Mouse (Mus musculus) heart, embryonic 14.5 days (tissue): ENCODE data around the gene Filip1. TPM values are rescaled to one million over a fixed set of nuclear protein-coding genes. Genes with fewer than 3 reads are reported as not detected.

Experiments
- ATAC-seq: fragments of 200-750 bp; cut with Nextera tagmentation; 2 replicates; pipeline ENCODE4 v1.8.0; 2017; ENCODE audit warnings: low read depth, moderate TSS enrichment; ENCODE audit not compliant: insufficient number of reproducible peaks, insufficient read depth, low FRiP score
- H3K27ac ChIP-seq, 2 experiments: fragments of 200-500 bp in 1 of 2; fragments of 300-500 bp in 1 of 2; sonication (generic) in 1 of 2; replicated peaks in 1 of 2; 2 replicates each; pipeline ENCODE4 v1.5.1; 2012 to 2014; ENCODE audit warnings: low read depth in 2 of 2, low read length in 2 of 2, control low read depth in 1 of 2, mild to moderate bottlenecking in 1 of 2, mixed read lengths in 1 of 2; ENCODE audit not compliant: control insufficient read depth in 1 of 2, insufficient read depth in 1 of 2
- H3K27me3 ChIP-seq: fragments of 300-500 bp; sonication (generic); 2 replicates; pipeline ENCODE4 v1.6.1; 2014; ENCODE audit warnings: mild to moderate bottlenecking, low read length, control low read depth; ENCODE audit not compliant: control insufficient read depth, insufficient read depth
- H3K36me3 ChIP-seq: fragments of 300-500 bp; sonication (generic); 2 replicates; pipeline ENCODE4 v1.6.1; 2014; ENCODE audit warnings: mild to moderate bottlenecking, control low read depth, low read length, mixed read lengths; ENCODE audit not compliant: control insufficient read depth, insufficient read depth
- H3K4me1 ChIP-seq, 2 experiments: fragments of 200-500 bp in 1 of 2; fragments of 300-500 bp in 1 of 2; sonication (generic) in 1 of 2; 2 replicates each; pipeline ENCODE4 v1.6.1; 2012 to 2014; ENCODE audit warnings: low read length in 2 of 2, control low read depth in 1 of 2, mixed read lengths in 1 of 2; ENCODE audit not compliant: control insufficient read depth in 2 of 2, insufficient read depth in 2 of 2
- H3K4me2 ChIP-seq: fragments of 300-500 bp; sonication (generic); 2 replicates; pipeline ENCODE4 v1.6.1; 2014; ENCODE audit warnings: mild to moderate bottlenecking, low read length
- H3K4me3 ChIP-seq, 2 experiments: fragments of 200-500 bp in 1 of 2; fragments of 300-500 bp in 1 of 2; sonication (generic) in 1 of 2; 2 replicates each; pipeline ENCODE4 v1.5.1; 2012 to 2014; ENCODE audit warnings: low read length in 2 of 2, mild to moderate bottlenecking in 2 of 2, control low read depth in 1 of 2, low read depth in 1 of 2, moderate library complexity in 1 of 2; ENCODE audit not compliant: control insufficient read depth in 1 of 2, insufficient read depth in 1 of 2
- H3K9ac ChIP-seq: fragments of 300-500 bp; sonication (generic); 2 replicates; pipeline ENCODE4 v1.6.1; 2014; ENCODE audit warnings: mild to moderate bottlenecking, low read length
- H3K9me3 ChIP-seq: fragments of 300-500 bp; sonication (generic); 2 replicates; pipeline ENCODE4 v1.6.1; 2016; ENCODE audit warnings: low read length, control low read depth; ENCODE audit not compliant: control insufficient read depth
- WGBS: fragments of 180-500 bp; shearing (Covaris S2); extraction: QIAGEN DNeasy Blood & Tissue Kit; methylation state at CpG from one replicate; pipeline ENCODE4 v1.1.7; 2014; 5-methylcytosine and 5-hydroxymethylcytosine counted together
- polyA plus RNA-seq: library from polyadenylated mRNA; unstranded; fragments of >200 nt; fragmentation: Nextera tagmentation; extraction: Ambion mirVana; gene quantifications from 2 replicates; pipeline ENCODE4 v1.2.1, GENCODE M21; 2014

Gene Filip1
- polyA plus RNA-seq, 1 experiment from 2014 or later: 33.9 TPM

- Histone ChIP-seq H3K36me3 (peaks cover 11% of the 10 kb centered on the region), H3K9me3 (peaks cover 3% of the 10 kb centered on the region; the same call in 1 of the 2 replicates), H3K27ac (no peak overlapping the region), H3K4me3 (no peak overlapping the region), H3K4me2 (no peak overlapping the region), H3K9ac (no peak overlapping the region), H3K4me1 (peaks cover 10 to 35% of the 10 kb centered on the region in 2 experiments), H3K27me3 (no peaks in the 10 kb centered on the region)
- no peak for ATAC-seq
- WGBS: 36% methylated on average over 4 of the region's 4 CpGs
Observed at GRCm38 (mm10) chr9:79914276-79914675, 98.4 kb downstream of the Filip1 start.

GRCm38 (mm10) chr9:79912971-79913370, 99.7 kb downstream of the Filip1 start:
- H3K4me2 ChIP-seq: no peak overlapping the region
- 74% methylated on average over 5 of the region's 5 CpGs for WGBS
- ATAC-seq: no peak
- peaks cover 4 to 24% of the 10 kb centered on the region in 2 experiments; a peak in 3 of 4 replicates for H3K4me1 ChIP-seq
- no peak overlapping the region for H3K27ac ChIP-seq
- H3K9ac ChIP-seq: no peak overlapping the region
- H3K9me3 ChIP-seq: peaks cover 3% of the 10 kb centered on the region; the same call in 1 of the 2 replicates
- no peak overlapping the region for H3K4me3 ChIP-seq
- no peaks in the 10 kb centered on the region for H3K27me3 ChIP-seq
- peaks cover 11% of the 10 kb centered on the region for H3K36me3 ChIP-seq

- H3K4me3 ChIP-seq: no peak overlapping the region
- WGBS: 94% methylated on average over 3 of the region's 3 CpGs
- ATAC-seq: no peak
Observed at GRCm38 (mm10) chr9:79910166-79910565, 102.5 kb downstream of the Filip1 start.

GRCm38 (mm10) chr9:79898815-79899214, 113.8 kb downstream of the Filip1 start:
- H3K9me3 ChIP-seq: no peaks in the 10 kb centered on the region
- H3K4me1 ChIP-seq: peaks cover 6 to 19% of the 10 kb centered on the region in 2 experiments
- 33% methylated on average over 3 of the region's 3 CpGs for WGBS
- H3K27me3 ChIP-seq: no peaks in the 10 kb centered on the region
- no peak for ATAC-seq
- H3K4me3 ChIP-seq: no peak overlapping the region
- H3K36me3 ChIP-seq: peaks cover 26% of the 10 kb centered on the region; the same call in 1 of the 2 replicates
- H3K4me2 ChIP-seq: no peak overlapping the region
- no peak overlapping the region for H3K27ac ChIP-seq
- no peak overlapping the region for H3K9ac ChIP-seq

More at GRCm38 (mm10) chr9:79910166-79910565, 102.5 kb downstream of the Filip1 start:
- no peak overlapping the region for H3K4me2 ChIP-seq
- H3K27ac ChIP-seq: no peak overlapping the region
- H3K36me3 ChIP-seq: peaks cover 6% of the 10 kb centered on the region; the same call in 1 of the 2 replicates
- peaks cover 3% of the 10 kb centered on the region; the same call in 1 of the 2 replicates for H3K9me3 ChIP-seq
- H3K27me3 ChIP-seq: no peaks in the 10 kb centered on the region
- peaks cover 0 to 19% of the 10 kb centered on the region in 2 experiments; a peak in 2 of 4 replicates for H3K4me1 ChIP-seq
- no peak overlapping the region for H3K9ac ChIP-seq

GRCm38 (mm10) chr9:79894665-79895064, 118.0 kb downstream of the Filip1 start:
- Histone ChIP-seq H3K4me2 (no peak overlapping the region), H3K36me3 (peaks cover 29% of the 10 kb centered on the region; the same call in 1 of the 2 replicates), H3K4me3 (no peak overlapping the region), H3K27ac (no peak overlapping the region), H3K27me3 (no peaks in the 10 kb centered on the region), H3K9ac (no peak overlapping the region), H3K4me1 (peaks cover 6 to 30% of the 10 kb centered on the region in 2 experiments), H3K9me3 (no peaks in the 10 kb centered on the region)
- WGBS: 70% methylated on average over 5 of the region's 5 CpGs
- no peak for ATAC-seq

- WGBS: 34% methylated on average over 4 of the region's 4 CpGs
- H3K9ac ChIP-seq: no peak overlapping the region
- no peaks in the 10 kb centered on the region for H3K9me3 ChIP-seq
- H3K4me2 ChIP-seq: no peak overlapping the region
- H3K36me3 ChIP-seq: peaks cover 29% of the 10 kb centered on the region; the same call in 1 of the 2 replicates
- no peak overlapping the region for H3K27ac ChIP-seq
- no peak overlapping the region for H3K4me3 ChIP-seq
- no peaks in the 10 kb centered on the region for H3K27me3 ChIP-seq
- no peak for ATAC-seq
- peaks cover 6 to 27% of the 10 kb centered on the region in 2 experiments for H3K4me1 ChIP-seq
Observed at GRCm38 (mm10) chr9:79893841-79894612, 118.6 kb downstream of the Filip1 start.

GRCm38 (mm10) chr9:79892183-79892582, 120.5 kb downstream of the Filip1 start:
- no peak overlapping the region for H3K4me2 ChIP-seq
- no peak overlapping the region for H3K4me3 ChIP-seq
- 93% methylated on average over 1 of the region's 1 CpGs for WGBS

More at GRCm38 (mm10) chr9:79892183-79892582, 120.5 kb downstream of the Filip1 start:
- no peaks in the 10 kb centered on the region for H3K27me3 ChIP-seq
- H3K4me1 ChIP-seq: peaks cover 6 to 22% of the 10 kb centered on the region in 2 experiments
- H3K27ac ChIP-seq: no peak overlapping the region
- no peaks in the 10 kb centered on the region for H3K9me3 ChIP-seq
- ATAC-seq: no peak
- H3K36me3 ChIP-seq: peaks cover 18% of the 10 kb centered on the region; the same call in 1 of the 2 replicates
- no peak overlapping the region for H3K9ac ChIP-seq
